Mouse (Mus musculus): ENCODE measurements around the gene Olfr1215. TPM values are rescaled to one million over a fixed set of nuclear protein-coding genes. Genes with fewer than 3 reads are reported as not detected.
"Not testable (repeated sequence)": the region's sequence is repeated elsewhere in the genome, so short reads cannot be mapped to it uniquely, and the experiment has no call there.

The Olfr1215 gene
- total RNA-seq (2021), result not detected

DNA sequence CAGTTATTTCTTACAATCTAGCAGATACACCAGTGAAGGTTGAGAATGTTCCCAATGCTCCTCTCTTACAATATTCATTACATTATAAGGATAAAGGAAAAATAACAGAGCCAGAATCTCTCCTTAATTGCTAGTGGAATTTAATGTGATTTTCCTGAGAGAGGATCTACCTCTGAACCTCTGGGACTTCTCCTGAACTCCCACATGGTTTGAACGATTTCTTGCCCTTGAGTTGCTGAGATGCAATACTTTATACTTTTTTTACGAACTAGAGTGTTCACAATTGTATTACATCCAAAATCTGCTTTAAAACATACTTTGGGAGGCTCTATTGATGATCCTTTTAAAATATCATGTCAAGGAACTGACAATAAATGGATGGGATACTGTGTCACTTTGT lies at the start of gene Olfr1215:
Gene Olfr1215 (minus strand): TSS at position 101 of the 400 bp plus-strand sequence.
- DNase-seq, result no peak

DNA sequence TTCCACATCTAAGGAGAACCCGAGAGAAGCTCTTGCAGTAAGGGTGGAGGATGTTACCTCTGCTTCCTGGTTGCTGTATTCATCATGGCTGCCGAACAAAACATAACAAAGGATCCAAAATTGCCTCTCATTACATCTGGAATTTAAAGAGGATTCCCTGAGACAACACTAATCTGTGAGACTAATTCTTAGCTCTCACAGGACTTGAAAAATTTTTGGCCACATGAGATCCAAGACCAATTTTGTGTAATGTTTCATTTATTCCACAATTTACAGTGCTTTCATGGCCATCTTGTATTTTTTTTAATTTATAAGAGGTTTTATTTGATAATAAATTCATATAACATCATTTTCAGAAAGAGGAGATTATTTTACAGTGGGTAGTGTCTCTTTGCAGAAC lies 25.2 kb upstream of the Olfr1215 start, which contains the start of gene Olfr1217:
Gene Olfr1217 (minus strand): TSS at position 101 of the 400 bp plus-strand sequence.
- no peak for DNase-seq

GRCm38 (mm10) chr2:89021436-89021835 lies 14.7 kb upstream of the Olfr1215 start:
- DNase-seq, result not testable (repeated sequence)

GRCm38 (mm10) chr2:89018240-89018639 lies 11.5 kb upstream of the Olfr1215 start, which contains the start of gene Olfr1216:
Gene Olfr1216, minus strand, starts transcription at chr2:89018340.
- no peak for DNase-seq

- no peak for DNase-seq
These were observed 14.2 kb downstream of the Olfr1215 start, which contains the start of gene Olfr1214 for GRCm38 (mm10) chr2:88992553-88992952. Gene Olfr1214, minus strand, starts transcription at chr2:88992653.

DNA sequence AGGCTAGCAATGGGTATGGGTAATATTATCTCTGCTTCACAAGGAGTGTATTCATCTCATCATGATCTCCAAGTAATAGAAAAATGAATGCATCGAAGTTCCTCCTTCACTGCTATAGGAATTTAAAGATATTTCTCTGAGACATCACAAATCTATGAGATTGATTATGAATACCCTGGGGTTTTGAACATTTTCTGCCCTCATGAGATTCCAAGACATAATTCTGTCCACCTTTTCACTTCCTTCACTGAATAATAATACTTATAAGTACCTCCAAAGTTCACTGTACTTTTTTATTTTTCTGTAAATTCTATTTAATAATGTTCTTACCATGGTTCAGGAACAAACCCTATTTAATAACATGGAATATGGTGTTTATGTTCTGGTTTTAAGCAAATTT lies 26.6 kb downstream of the Olfr1215 start, which contains the start of gene Gm13762:
Gene Gm13762 (minus strand): TSS at position 101 of the 400 bp plus-strand sequence.
- no peak for DNase-seq

DNA sequence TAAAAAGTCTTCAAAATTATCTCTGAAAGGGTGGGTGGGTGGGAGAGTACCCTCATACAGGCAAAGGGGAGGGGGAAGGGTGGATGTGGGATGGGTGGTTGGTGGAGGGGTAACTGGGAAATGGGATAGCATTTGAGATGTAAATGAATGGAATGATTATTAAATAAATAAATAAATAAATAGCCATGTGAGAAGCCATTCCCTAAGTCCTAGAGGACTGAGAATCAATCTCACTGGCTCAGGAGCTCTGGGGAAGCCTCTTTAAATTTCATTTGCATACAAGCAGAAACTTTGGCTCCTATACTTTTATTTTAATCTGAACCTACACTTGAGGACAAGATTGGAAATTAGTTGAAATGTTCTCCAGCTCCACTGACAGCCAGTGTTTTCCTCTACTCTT lies 53.1 kb downstream of the Olfr1215 start, which contains the start of gene Olfr1212:
Gene Olfr1212 (plus strand): TSS at position 301 of the 400 bp plus-strand sequence.
- DNase-seq, result no peak

Other genes with a start within 250 kb of the Olfr1215 start
- gene Olfr1199, start 246.5 kb downstream of the Olfr1215 start, total RNA-seq (2021), result not detected
- gene Olfr1200, start 236.5 kb downstream of the Olfr1215 start, total RNA-seq (2021), result not detected
- gene Olfr1201, start 213.9 kb downstream of the Olfr1215 start, total RNA-seq (2021), result not detected
- not detected for gene Olfr1202, start 192.5 kb downstream of the Olfr1215 start, total RNA-seq (2021)
- not detected for gene Olfr1205, start 177.2 kb downstream of the Olfr1215 start, total RNA-seq (2021)
- not detected for gene Olfr1204, start 157.7 kb downstream of the Olfr1215 start, total RNA-seq (2021)
- not detected for gene Olfr1206, start 143.7 kb downstream of the Olfr1215 start, total RNA-seq (2021)
- not detected for gene Olfr1208, start 104.7 kb downstream of the Olfr1215 start, total RNA-seq (2021)
- gene Olfr1209, start 91.8 kb downstream of the Olfr1215 start, total RNA-seq (2021), result not detected
- not detected for gene Olfr1211, start 68.9 kb downstream of the Olfr1215 start, total RNA-seq (2021)
- not detected for gene Olfr1212, start 53.0 kb downstream of the Olfr1215 start, total RNA-seq (2021)
- gene Gm13762, start 26.7 kb downstream of the Olfr1215 start, total RNA-seq (2021), result not detected
- gene Olfr1214, start 14.3 kb downstream of the Olfr1215 start, total RNA-seq (2021), result not detected
- gene Olfr1216, start 11.4 kb upstream of the Olfr1215 start, total RNA-seq (2021), result not detected
- gene Olfr1217, start 25.1 kb upstream of the Olfr1215 start, total RNA-seq (2021), result not detected
- gene Olfr1218, start 54.2 kb upstream of the Olfr1215 start, total RNA-seq (2021), result not detected
- gene Olfr1219, start 76.5 kb upstream of the Olfr1215 start, total RNA-seq (2021), result not detected
- not detected for gene Olfr1220, start 99.9 kb upstream of the Olfr1215 start, total RNA-seq (2021)
- not detected for gene Olfr1221, start 110.3 kb upstream of the Olfr1215 start, total RNA-seq (2021)
- not detected for gene Olfr1222, start 126.1 kb upstream of the Olfr1215 start, total RNA-seq (2021)
- not detected for gene Olfr1223, start 144.6 kb upstream of the Olfr1215 start, total RNA-seq (2021)
- not detected for gene Olfr1224-ps1, start 157.1 kb upstream of the Olfr1215 start, total RNA-seq (2021)
- not detected for gene Olfr1225, start 167.7 kb upstream of the Olfr1215 start, total RNA-seq (2021)
- gene Olfr1226, start 193.1 kb upstream of the Olfr1215 start, total RNA-seq (2021), result not detected
- gene Olfr1228, start 247.1 kb upstream of the Olfr1215 start, total RNA-seq (2021), result not detected

All from layer of hippocampus, postnatal 36 days (tissue).